Mouse (Mus musculus): ENCODE measurements around the gene Slc22a23.
"Not testable (repeated sequence)": the region's sequence is repeated elsewhere in the genome, so short reads cannot be mapped to it uniquely, and the experiment has no call there.

The Slc22a23 gene

GRCm38 (mm10) chr13:34345128-34346085 lies at the start of gene Slc22a23:
Gene Slc22a23, minus strand, starts transcription at chr13:34345182.
- no peak for DNase-seq (ENCODE audit: low spot score)

- not testable (repeated sequence) for DNase-seq (ENCODE audit: low spot score)
Observed at GRCm38 (mm10) chr13:34394305-34394704, 49.3 kb upstream of the Slc22a23 start.

GRCm38 (mm10) chr13:34392376-34392775 lies 47.4 kb upstream of the Slc22a23 start:
- no peak for DNase-seq (ENCODE audit: low spot score)

GRCm38 (mm10) chr13:34388219-34388618 lies 43.2 kb upstream of the Slc22a23 start:
- no peak for DNase-seq (ENCODE audit: low spot score)

GRCm38 (mm10) chr13:34383416-34383815 lies 38.4 kb upstream of the Slc22a23 start:
- no peak for DNase-seq (ENCODE audit: low spot score)

GRCm38 (mm10) chr13:34378926-34379325 lies 33.9 kb upstream of the Slc22a23 start:
- DNase-seq (ENCODE audit: low spot score), result no peak

GRCm38 (mm10) chr13:34375145-34375544 lies 30.2 kb upstream of the Slc22a23 start:
- DNase-seq (ENCODE audit: low spot score), result no peak

GRCm38 (mm10) chr13:34372870-34373478 lies 28.0 kb upstream of the Slc22a23 start:
- no peak for DNase-seq (ENCODE audit: low spot score)

- DNase-seq (ENCODE audit: low spot score), result no peak
Observed at GRCm38 (mm10) chr13:34371951-34372869, 27.2 kb upstream of the Slc22a23 start.

- DNase-seq (ENCODE audit: low spot score), result no peak
Observed at GRCm38 (mm10) chr13:34370281-34370825, 25.4 kb upstream of the Slc22a23 start.

- no peak for DNase-seq (ENCODE audit: low spot score)
Observed at GRCm38 (mm10) chr13:34365226-34365625, 20.2 kb upstream of the Slc22a23 start.

- no peak for DNase-seq (ENCODE audit: low spot score)
Observed at GRCm38 (mm10) chr13:34355656-34356055, 10.7 kb upstream of the Slc22a23 start.

GRCm38 (mm10) chr13:34354830-34355624 lies 10.0 kb upstream of the Slc22a23 start:
- DNase-seq (ENCODE audit: low spot score), result no peak

GRCm38 (mm10) chr13:34353241-34353640 lies 8.3 kb upstream of the Slc22a23 start:
- DNase-seq (ENCODE audit: low spot score), result no peak

GRCm38 (mm10) chr13:34351437-34351836 lies 6.5 kb upstream of the Slc22a23 start:
- DNase-seq (ENCODE audit: low spot score), result no peak

- DNase-seq (ENCODE audit: low spot score), result no peak
Observed at GRCm38 (mm10) chr13:34347960-34348889, 3.2 kb upstream of the Slc22a23 start.

- no peak for DNase-seq (ENCODE audit: low spot score)
Observed at GRCm38 (mm10) chr13:34346748-34347147, 1.8 kb upstream of the Slc22a23 start.

- no peak for DNase-seq (ENCODE audit: low spot score)
Observed at GRCm38 (mm10) chr13:34346238-34346637, 1.3 kb upstream of the Slc22a23 start.

- DNase-seq (ENCODE audit: low spot score), result no peak
Observed at GRCm38 (mm10) chr13:34344376-34345127, 430 bp downstream of the Slc22a23 start.
